Mouse (Mus musculus) liver, postnatal 0 days (tissue): ENCODE data around the gene Traf3.

Experiments used
- CTCF ChIP-seq: sonication (generic); IDR thresholded peaks from 2 replicates; pipeline ENCODE4 v1.5.1; 2016; ENCODE audit warnings: antibody characterized with exemption, low read depth
- EP300 ChIP-seq: IDR thresholded peaks from 2 replicates; pipeline ENCODE4 v1.6.1; 2016; ENCODE audit warnings: antibody characterized with exemption, low read depth, mild to moderate bottlenecking

DNA sequence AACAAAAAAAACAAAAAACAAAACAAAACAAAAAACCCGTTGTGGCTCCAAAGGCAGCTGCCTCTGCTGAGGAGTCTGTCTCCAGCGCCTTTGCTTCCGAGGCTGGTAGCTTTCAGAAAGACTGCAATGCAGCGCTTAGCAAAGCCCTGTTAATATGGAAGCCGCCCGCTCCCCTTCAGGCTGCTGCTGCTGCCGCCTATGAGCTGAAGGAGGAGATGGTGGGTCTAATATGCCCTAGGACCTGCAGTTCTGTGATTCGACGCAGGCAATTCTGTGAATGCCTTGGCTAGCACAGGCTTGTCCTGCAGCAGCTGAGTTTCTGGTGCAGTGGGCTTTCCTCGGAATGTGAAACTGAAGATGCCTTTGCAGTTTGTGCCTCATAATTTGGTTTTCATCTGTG, 36.9 kb downstream of the Traf3 start:
- no peak for TF ChIP-seq CTCF
- no peak for TF ChIP-seq EP300
